Mouse (Mus musculus) liver, adult 2 months (tissue): ENCODE results near the gene Gm382.

Experiments
- CTCF ChIP-seq: fragments of 200-500 bp; IDR thresholded peaks from 2 replicates; pipeline ENCODE4 v1.5.1; 2011; ENCODE audit warnings: low read depth, low read length, control low read depth
- POLR2A ChIP-seq: fragments of 200-500 bp; IDR thresholded peaks from 2 replicates; pipeline ENCODE4 v1.6.1; 2011; ENCODE audit warnings: low read length, control low read depth; ENCODE audit not compliant: insufficient read depth; ENCODE audit errors: extremely low read depth

DNA sequence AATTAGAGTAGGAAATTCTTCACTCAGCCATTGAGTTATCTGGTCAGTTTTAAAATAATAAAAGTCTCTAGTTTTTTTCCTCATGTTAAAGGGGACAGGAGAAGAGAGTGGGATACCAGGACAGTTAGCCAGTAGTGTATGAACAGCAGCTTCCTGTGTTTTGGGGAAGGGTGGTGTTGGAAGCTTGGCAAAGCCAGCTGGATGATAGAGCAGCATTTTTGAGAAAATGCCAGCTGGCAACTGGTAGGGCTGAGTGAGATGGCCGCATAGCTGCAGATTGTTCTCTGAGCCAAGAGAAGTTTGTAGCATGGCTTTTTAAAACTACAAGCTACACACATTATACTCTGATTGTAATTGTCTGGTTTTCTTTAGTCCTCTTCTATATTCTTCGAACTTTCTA, 30.4 kb downstream of the Gm382 start:
- TF ChIP-seq POLR2A (no peak), CTCF (no peak)
